Mouse (Mus musculus) frontal cortex, postnatal 25 days (tissue): ENCODE data around the gene Olfr582.

Experiments
- DNase-seq, 2 experiments: peaks; one replicate each; pipeline ENCODE4 v3.0.0; 2022; ENCODE audit warnings: low spot score in 2 of 2

Gene Olfr582

GRCm38 (mm10) chr7:103037724-103038123, at the start of gene Olfr582:
Olfr582 (plus strand) TSS chr7:103038024.
- DNase-seq, result no peak

- no peak for DNase-seq
Observed at GRCm38 (mm10) chr7:102989224-102989623, 48.6 kb upstream of the Olfr582 start, which contains the start of gene Olfr578. Olfr578 (minus strand) TSS chr7:102989324.

GRCm38 (mm10) chr7:103051000-103051399, 13.2 kb downstream of the Olfr582 start, which contains the start of gene Olfr583:
Olfr583 (plus strand) TSS chr7:103051300.
- no peak for DNase-seq

- no peak for DNase-seq
Observed at GRCm38 (mm10) chr7:103081585-103081984, 43.8 kb downstream of the Olfr582 start, which contains the start of gene Olfr584. Olfr584 (plus strand) TSS chr7:103081885.
